Mouse (Mus musculus): ENCODE results near the gene Ppil4. TPM values are rescaled to one million over a fixed set of nuclear protein-coding genes. Genes with fewer than 3 reads are reported as not detected.

Gene Ppil4
- polyA plus RNA-seq, 1 experiment from 2014 or later, result 17.1 TPM

GRCm38 (mm10) chr10:7792254-7792750 lies 389 bp upstream of the Ppil4 start:
- Histone ChIP-seq H3K27me3 (replicated peaks; ENCODE audit: control insufficient read depth, insufficient read depth, low read length) (no peaks in the 10 kb centered on the region), H3K4me1 (replicated peaks; ENCODE audit: control insufficient read depth, insufficient read depth, low read length) (peaks cover 7% of the 10 kb centered on the region; the same call in 1 of the 2 replicates), H3K9me3 (ENCODE audit: control insufficient read depth) (no peaks in the 10 kb centered on the region), H3K4me3 (ENCODE audit: low read depth, low read length) (peak overlapping the region; percentile 97), H3K4me2 (replicated peaks; ENCODE audit: low read depth) (peak overlapping the region; percentile 61), H3K9ac (ENCODE audit: low read depth, low read length) (peak overlapping the region; percentile 91), H3K36me3 (ENCODE audit: control insufficient read depth, insufficient read depth) (peaks cover 14% of the 10 kb centered on the region), H3K27ac (ENCODE audit: low read depth, low read length) (peak overlapping the region; percentile 58)
- 0 out of 2 replicates have a peak, but pooled peaks have one; percentile 19 for ATAC-seq
- under 1% methylated on average over 10 of the region's 10 CpGs for WGBS
- no peak for TF ChIP-seq CTCF (IDR thresholded peaks at IDR 0.05; ENCODE audit: low read depth)

GRCm38 (mm10) chr10:7801258-7801657 lies 8.6 kb downstream of the Ppil4 start:
- no peak for ATAC-seq
- H3K36me3 ChIP-seq (ENCODE audit: control insufficient read depth, insufficient read depth), result peaks cover 82% of the 10 kb centered on the region
- WGBS, result 71% methylated on average over 3 of the region's 3 CpGs

DNA sequence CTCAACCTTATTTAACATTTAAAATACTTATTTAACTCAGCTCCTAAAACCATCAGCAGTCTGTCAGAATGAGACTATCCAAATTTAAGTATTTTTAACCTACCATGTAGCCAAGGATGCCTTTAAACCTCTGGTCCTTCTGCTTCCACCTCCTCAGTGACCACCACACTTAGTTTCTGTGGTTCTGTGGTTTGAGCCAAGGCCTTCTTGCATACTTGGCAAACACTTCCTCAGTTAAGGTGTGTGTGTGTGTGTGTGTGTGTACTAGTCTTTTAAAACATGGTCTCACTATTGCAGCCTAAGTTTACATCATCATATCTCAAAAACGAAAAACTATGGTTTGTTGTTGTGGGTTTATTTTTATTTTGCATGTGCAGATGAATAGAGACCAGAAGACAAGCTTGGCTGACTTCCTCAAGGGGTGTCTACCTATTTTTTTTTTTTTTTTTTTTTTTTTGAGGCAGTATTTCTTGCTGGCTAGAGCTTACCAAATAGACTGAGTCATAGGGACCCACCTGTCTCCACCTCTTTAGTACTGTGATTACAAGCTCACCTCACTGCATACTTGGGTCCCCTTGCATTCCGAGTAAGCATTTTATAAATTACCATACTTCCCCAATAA lies 9.9 kb downstream of the Ppil4 start:
- H3K9ac ChIP-seq (ENCODE audit: low read depth, low read length), result no peak overlapping the region
- H3K9me3 ChIP-seq (ENCODE audit: control insufficient read depth), result no peaks in the 10 kb centered on the region
- H3K27me3 ChIP-seq (replicated peaks; ENCODE audit: control insufficient read depth, insufficient read depth, low read length), result no peaks in the 10 kb centered on the region
- H3K4me1 ChIP-seq (replicated peaks; ENCODE audit: control insufficient read depth, insufficient read depth, low read length), result no peaks in the 10 kb centered on the region
- H3K4me3 ChIP-seq (ENCODE audit: low read depth, low read length), result no peak overlapping the region
- H3K4me2 ChIP-seq (replicated peaks; ENCODE audit: low read depth), result no peak overlapping the region
- TF ChIP-seq CTCF (IDR thresholded peaks at IDR 0.05; ENCODE audit: low read depth), result no peak
- ATAC-seq, result no peak
- H3K36me3 ChIP-seq (ENCODE audit: control insufficient read depth, insufficient read depth), result peaks cover 75% of the 10 kb centered on the region
- no peak overlapping the region for H3K27ac ChIP-seq (ENCODE audit: low read depth, low read length)
- WGBS, result 88% methylated on average over 2 of the region's 2 CpGs

More at GRCm38 (mm10) chr10:7801258-7801657, 8.6 kb downstream of the Ppil4 start:
- no peak overlapping the region for H3K4me2 ChIP-seq (replicated peaks; ENCODE audit: low read depth)
- no peak for TF ChIP-seq CTCF (IDR thresholded peaks at IDR 0.05; ENCODE audit: low read depth)
- H3K9me3 ChIP-seq (ENCODE audit: control insufficient read depth), result no peaks in the 10 kb centered on the region
- H3K27me3 ChIP-seq (replicated peaks; ENCODE audit: control insufficient read depth, insufficient read depth, low read length), result no peaks in the 10 kb centered on the region
- no peak overlapping the region for H3K27ac ChIP-seq (ENCODE audit: low read depth, low read length)
- no peaks in the 10 kb centered on the region for H3K4me1 ChIP-seq (replicated peaks; ENCODE audit: control insufficient read depth, insufficient read depth, low read length)
- H3K4me3 ChIP-seq (ENCODE audit: low read depth, low read length), result no peak overlapping the region
- no peak overlapping the region for H3K9ac ChIP-seq (ENCODE audit: low read depth, low read length)

GRCm38 (mm10) chr10:7809937-7810336 lies 17.2 kb downstream of the Ppil4 start:
- no peaks in the 10 kb centered on the region for H3K9me3 ChIP-seq (ENCODE audit: control insufficient read depth)
- no peak overlapping the region for H3K27ac ChIP-seq (ENCODE audit: low read depth, low read length)
- no peak overlapping the region for H3K4me2 ChIP-seq (replicated peaks; ENCODE audit: low read depth)
- WGBS, result 50% methylated on average over 2 of the region's 2 CpGs
- H3K36me3 ChIP-seq (ENCODE audit: control insufficient read depth, insufficient read depth), result peaks cover 57% of the 10 kb centered on the region
- H3K4me1 ChIP-seq (replicated peaks; ENCODE audit: control insufficient read depth, insufficient read depth, low read length), result no peaks in the 10 kb centered on the region
- peak; percentile 82 for TF ChIP-seq CTCF (IDR thresholded peaks at IDR 0.05; ENCODE audit: low read depth)
- no peaks in the 10 kb centered on the region for H3K27me3 ChIP-seq (replicated peaks; ENCODE audit: control insufficient read depth, insufficient read depth, low read length)
- no peak overlapping the region for H3K4me3 ChIP-seq (ENCODE audit: low read depth, low read length)
- no peak overlapping the region for H3K9ac ChIP-seq (ENCODE audit: low read depth, low read length)
- ATAC-seq, result peak; percentile 51

GRCm38 (mm10) chr10:7816476-7816875 lies 23.8 kb downstream of the Ppil4 start:
- Histone ChIP-seq H3K4me2 (replicated peaks; ENCODE audit: low read depth) (no peak overlapping the region), H3K4me1 (replicated peaks; ENCODE audit: control insufficient read depth, insufficient read depth, low read length) (no peaks in the 10 kb centered on the region), H3K9ac (ENCODE audit: low read depth, low read length) (no peak overlapping the region), H3K36me3 (ENCODE audit: control insufficient read depth, insufficient read depth) (peaks cover 41% of the 10 kb centered on the region), H3K27ac (ENCODE audit: low read depth, low read length) (no peak overlapping the region), H3K9me3 (ENCODE audit: control insufficient read depth) (no peaks in the 10 kb centered on the region), H3K4me3 (ENCODE audit: low read depth, low read length) (no peak overlapping the region), H3K27me3 (replicated peaks; ENCODE audit: control insufficient read depth, insufficient read depth, low read length) (no peaks in the 10 kb centered on the region)
- 76% methylated on average over 2 of the region's 2 CpGs for WGBS
- ATAC-seq, result no peak
- TF ChIP-seq CTCF (IDR thresholded peaks at IDR 0.05; ENCODE audit: low read depth), result no peak

- no peak overlapping the region for H3K4me2 ChIP-seq (replicated peaks; ENCODE audit: low read depth)
- no peaks in the 10 kb centered on the region for H3K4me1 ChIP-seq (replicated peaks; ENCODE audit: control insufficient read depth, insufficient read depth, low read length)
- no peaks in the 10 kb centered on the region for H3K9me3 ChIP-seq (ENCODE audit: control insufficient read depth)
- H3K36me3 ChIP-seq (ENCODE audit: control insufficient read depth, insufficient read depth), result peaks cover 43% of the 10 kb centered on the region
- no peak overlapping the region for H3K9ac ChIP-seq (ENCODE audit: low read depth, low read length)
- ATAC-seq, result no peak
- H3K4me3 ChIP-seq (ENCODE audit: low read depth, low read length), result no peak overlapping the region
- no peak for TF ChIP-seq CTCF (IDR thresholded peaks at IDR 0.05; ENCODE audit: low read depth)
- H3K27me3 ChIP-seq (replicated peaks; ENCODE audit: control insufficient read depth, insufficient read depth, low read length), result no peaks in the 10 kb centered on the region
- WGBS, result 87% methylated on average over 4 of the region's 4 CpGs
- no peak overlapping the region for H3K27ac ChIP-seq (ENCODE audit: low read depth, low read length)
Measured at GRCm38 (mm10) chr10:7818676-7819075, 26.0 kb downstream of the Ppil4 start.

All from intestine, postnatal 0 days (tissue).